Mouse (Mus musculus): ENCODE measurements around the gene Ankrd40. TPM values are rescaled to one million over a fixed set of nuclear protein-coding genes. Genes with fewer than 3 reads are reported as not detected.

Ankrd40 gene
- polyA plus RNA-seq (2012; rRNA removed): 160 and 165 TPM in 2 replicates

DNA sequence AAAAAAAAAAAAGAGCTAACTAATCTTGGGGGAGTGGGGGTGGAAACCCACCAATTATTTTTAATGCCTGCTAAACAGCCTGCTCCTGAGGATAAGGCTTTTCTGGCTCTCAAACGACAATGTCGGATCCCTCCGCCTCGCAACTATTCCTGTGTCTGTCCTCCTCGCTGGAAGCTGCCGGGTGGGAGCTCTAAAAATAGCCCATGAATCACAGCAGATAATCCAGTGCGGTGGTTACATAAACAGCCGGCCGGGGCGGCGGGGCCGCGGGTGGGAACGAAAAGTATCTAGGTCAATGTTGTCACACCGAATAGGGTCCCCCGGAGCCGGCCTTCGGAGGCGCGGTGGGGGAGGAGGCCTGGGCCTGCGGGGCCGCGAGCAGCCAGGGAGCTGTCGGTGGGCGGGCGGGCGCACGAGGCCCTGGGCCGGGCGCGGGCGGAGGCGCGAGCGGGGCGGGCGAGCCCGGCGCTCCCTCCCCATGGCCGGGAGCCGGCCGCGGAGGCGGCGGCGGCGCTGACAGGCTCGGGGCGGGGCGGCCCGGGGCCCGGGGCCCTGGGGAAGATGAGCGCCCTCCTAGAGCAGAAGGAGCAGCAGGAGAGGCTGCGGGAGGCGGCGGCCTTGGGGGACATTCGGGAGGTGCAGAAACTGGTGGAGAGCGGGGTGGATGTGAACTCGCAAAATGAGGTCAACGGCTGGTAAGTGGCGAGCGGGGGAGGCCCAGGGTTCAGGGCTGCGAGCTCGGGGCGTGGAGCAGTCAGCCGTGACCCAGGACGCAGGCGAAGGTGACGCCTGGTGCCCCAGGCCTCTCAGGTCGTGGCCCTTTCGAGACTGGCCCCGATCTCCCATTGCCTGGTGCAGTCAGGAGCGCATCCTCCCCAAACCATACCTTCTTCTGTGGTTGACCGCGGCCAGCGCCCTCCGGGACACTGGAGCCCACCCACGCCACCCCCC lies at the start of gene Ankrd40:
Ankrd40 (plus strand) TSS at position 309 of the 951 bp plus-strand sequence.
- Histone ChIP-seq H3K27ac (ENCODE audit: insufficient read depth, low read length) (peak within 1 kb of the TSS; percentile 98), H3K4me1 (ENCODE audit: control insufficient read depth, insufficient read depth, low read length) (peaks cover 16% of the 10 kb centered on the region), H3K4me3 (ENCODE audit: insufficient read depth, low read length) (peak within 1 kb of the TSS; percentile 93)
- TF ChIP-seq POLR2A (IDR thresholded peaks at IDR 0.05; ENCODE audit: extremely low read depth, insufficient read depth, low read length) (peak; percentile 92), CTCF (IDR thresholded peaks at IDR 0.05; ENCODE audit: extremely low read depth, insufficient read depth, low read length) (no peak)

DNA sequence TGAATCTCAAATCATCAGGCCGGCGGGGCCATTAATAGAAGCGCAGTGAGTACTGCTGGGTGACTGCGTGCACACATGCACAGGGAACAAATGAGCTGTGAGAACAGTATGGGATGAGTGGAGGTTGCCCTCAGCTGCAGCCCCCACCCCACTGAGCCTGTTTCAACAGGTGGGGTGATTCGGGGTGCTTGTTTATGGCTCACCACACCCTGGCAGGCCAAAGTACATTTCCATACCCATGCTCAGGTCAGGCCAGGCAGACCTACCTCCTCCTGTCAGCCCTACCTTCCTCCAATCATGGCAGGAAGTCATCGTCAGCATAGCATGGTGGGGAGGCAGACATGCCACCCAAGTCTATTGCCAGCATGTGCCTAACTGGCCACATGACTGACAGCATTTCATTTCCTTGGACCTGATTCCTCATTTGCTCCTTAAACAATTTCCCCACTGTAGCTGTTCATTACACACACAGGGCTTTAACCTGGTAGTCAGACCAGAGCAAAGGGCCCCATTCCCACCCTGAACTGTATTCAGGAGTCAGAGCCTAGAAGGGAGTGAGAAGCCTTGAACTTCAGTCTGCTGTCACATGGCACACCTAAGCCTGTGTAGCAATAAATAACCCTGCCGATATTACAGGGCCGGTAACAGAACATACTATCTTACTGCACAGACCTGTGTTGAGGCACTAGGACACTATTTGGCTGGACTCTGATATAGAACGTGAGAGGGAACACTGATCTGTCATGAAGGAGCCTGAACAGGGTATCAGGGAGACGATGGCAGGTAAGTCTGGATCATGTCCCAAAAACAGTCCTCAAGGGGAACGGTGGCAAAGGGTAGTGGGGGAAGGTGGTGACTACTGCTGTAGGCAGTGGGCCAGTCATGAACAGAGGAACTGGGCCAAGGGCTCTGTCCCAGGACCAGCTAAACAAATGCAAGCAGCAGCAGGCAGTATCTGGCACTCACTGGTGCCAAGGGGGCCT lies 46.3 kb upstream of the Ankrd40 start, which contains the start of gene Gm21885:
Gm21885 (plus strand) TSS at position 675 of the 983 bp plus-strand sequence.
- TF ChIP-seq POLR2A (IDR thresholded peaks at IDR 0.05; ENCODE audit: extremely low read depth, insufficient read depth, low read length) (peak; percentile 22; the same call in 1 of the 2 replicates), CTCF (IDR thresholded peaks at IDR 0.05; ENCODE audit: extremely low read depth, insufficient read depth, low read length) (no peak)
- Histone ChIP-seq H3K4me1 (ENCODE audit: control insufficient read depth, insufficient read depth, low read length) (no peaks in the 10 kb centered on the region), H3K27ac (ENCODE audit: insufficient read depth, low read length) (no peak within 1 kb of the TSS), H3K4me3 (ENCODE audit: insufficient read depth, low read length) (no peak within 1 kb of the TSS)

DNA sequence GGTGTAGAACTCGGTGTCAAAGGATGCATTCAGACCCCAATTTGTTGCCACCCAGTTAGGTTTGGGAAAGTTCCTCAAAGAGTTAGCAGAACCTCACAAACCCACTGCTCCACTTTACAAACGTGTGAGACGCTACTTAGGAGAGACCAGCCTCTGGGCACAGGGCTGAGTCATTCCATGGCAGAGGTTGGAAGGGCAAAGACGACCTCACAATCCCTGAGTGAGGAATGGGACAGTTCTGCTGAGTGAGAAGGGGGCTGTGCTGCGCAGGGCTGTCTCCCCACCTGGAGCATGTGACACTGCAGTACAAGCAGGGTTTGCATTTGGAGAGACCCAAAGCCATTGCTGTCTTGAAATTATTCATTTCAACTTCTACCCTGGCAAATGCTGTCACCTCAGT lies 45.5 kb upstream of the Ankrd40 start:
- Histone ChIP-seq H3K27ac (ENCODE audit: insufficient read depth, low read length) (no peak overlapping the region), H3K4me3 (ENCODE audit: insufficient read depth, low read length) (no peak overlapping the region), H3K4me1 (ENCODE audit: control insufficient read depth, insufficient read depth, low read length) (no peaks in the 10 kb centered on the region)
- no peak for TF ChIP-seq POLR2A (IDR thresholded peaks at IDR 0.05; ENCODE audit: extremely low read depth, insufficient read depth, low read length)
- TF ChIP-seq CTCF (IDR thresholded peaks at IDR 0.05; ENCODE audit: extremely low read depth, insufficient read depth, low read length): no peak

DNA sequence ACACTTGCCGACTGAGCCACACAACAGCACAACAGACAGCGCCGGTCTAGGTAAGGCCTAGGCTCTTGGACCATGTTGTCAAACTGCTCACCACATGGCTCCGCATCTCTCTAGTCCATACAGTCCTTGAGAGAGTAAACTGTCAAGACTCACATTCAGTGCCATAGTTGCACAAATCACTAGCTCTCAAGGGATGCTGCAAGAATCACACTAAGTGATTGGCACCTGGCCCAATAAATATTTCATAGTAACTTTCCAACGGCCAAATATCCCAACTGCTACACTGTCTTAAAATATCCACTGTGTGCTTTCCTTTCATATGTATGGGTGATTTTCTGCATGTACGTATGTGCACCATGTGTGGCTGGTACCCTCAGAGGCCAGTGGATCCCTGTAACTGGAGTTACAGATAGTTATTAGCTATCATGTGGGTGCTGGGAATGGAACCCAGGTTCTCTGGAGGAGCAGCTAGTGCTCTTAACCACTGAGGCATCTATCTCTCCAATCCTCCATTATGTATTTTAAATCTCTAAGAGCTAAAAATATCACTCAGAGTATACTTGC lies 44.2 kb upstream of the Ankrd40 start:
- H3K27ac ChIP-seq (ENCODE audit: insufficient read depth, low read length): no peak overlapping the region
- H3K4me3 ChIP-seq (ENCODE audit: insufficient read depth, low read length): no peak overlapping the region
- TF ChIP-seq POLR2A (IDR thresholded peaks at IDR 0.05; ENCODE audit: extremely low read depth, insufficient read depth, low read length) (no peak), CTCF (IDR thresholded peaks at IDR 0.05; ENCODE audit: extremely low read depth, insufficient read depth, low read length) (no peak)
- no peaks in the 10 kb centered on the region for H3K4me1 ChIP-seq (ENCODE audit: control insufficient read depth, insufficient read depth, low read length)

DNA sequence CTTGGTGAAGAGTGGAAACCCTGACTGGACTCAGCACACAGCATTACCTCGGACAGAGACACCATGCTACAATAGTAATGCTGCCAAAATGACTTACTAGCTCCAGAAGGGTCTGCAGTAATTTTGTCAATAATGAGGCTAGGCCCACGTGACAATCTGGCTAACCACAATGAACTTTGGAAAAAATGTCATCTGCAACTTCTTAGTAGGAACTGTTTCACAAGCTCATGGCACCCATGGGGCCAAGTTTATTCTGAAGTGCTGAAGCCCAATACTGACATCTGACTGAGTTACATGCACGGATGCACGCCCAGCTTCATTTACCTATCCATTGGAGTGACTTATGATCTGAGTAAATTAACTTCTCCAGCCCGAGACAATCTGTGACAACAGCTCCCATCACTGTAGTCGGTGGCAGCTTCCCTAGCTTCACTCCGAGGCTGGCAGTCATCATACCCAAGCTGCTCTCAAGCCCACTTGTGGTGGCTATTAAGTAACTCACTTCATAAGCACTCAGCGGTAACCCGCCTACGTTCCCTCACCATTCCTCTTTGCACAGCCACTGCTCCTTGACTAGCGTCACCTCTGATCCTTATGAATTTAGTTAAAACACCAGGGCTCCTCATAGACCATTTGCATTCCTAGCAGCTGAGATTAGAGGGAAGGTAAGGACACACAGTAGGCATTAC lies 41.8 kb upstream of the Ankrd40 start:
- no peak for TF ChIP-seq CTCF (IDR thresholded peaks at IDR 0.05; ENCODE audit: extremely low read depth, insufficient read depth, low read length)
- H3K4me1 ChIP-seq (ENCODE audit: control insufficient read depth, insufficient read depth, low read length): no peaks in the 10 kb centered on the region
- H3K4me3 ChIP-seq (ENCODE audit: insufficient read depth, low read length): no peak overlapping the region
- H3K27ac ChIP-seq (ENCODE audit: insufficient read depth, low read length): no peak overlapping the region

DNA sequence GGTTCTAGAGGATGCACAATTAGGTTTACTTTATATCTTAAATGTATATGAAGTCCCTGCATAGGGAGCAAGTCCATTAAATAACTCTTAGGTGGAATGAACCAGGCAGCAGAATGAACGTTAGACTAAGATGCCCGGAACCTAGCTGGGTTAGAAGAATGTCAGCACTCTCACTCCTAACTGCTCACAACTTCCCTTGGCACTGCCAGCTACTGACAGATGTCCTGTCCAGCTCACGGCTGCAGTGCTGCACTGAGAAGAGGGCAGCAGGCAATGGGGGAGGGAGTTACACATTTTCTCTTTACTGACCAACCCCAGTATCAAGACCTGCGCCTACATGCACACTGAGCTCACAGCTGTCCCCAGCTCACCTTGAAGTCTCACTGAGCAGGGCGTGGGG lies 40.7 kb upstream of the Ankrd40 start:
- no peak overlapping the region for H3K4me3 ChIP-seq (ENCODE audit: insufficient read depth, low read length)
- TF ChIP-seq CTCF (IDR thresholded peaks at IDR 0.05; ENCODE audit: extremely low read depth, insufficient read depth, low read length) (no peak), POLR2A (IDR thresholded peaks at IDR 0.05; ENCODE audit: extremely low read depth, insufficient read depth, low read length) (no peak)
- H3K27ac ChIP-seq (ENCODE audit: insufficient read depth, low read length): no peak overlapping the region
- H3K4me1 ChIP-seq (ENCODE audit: control insufficient read depth, insufficient read depth, low read length): no peaks in the 10 kb centered on the region

DNA sequence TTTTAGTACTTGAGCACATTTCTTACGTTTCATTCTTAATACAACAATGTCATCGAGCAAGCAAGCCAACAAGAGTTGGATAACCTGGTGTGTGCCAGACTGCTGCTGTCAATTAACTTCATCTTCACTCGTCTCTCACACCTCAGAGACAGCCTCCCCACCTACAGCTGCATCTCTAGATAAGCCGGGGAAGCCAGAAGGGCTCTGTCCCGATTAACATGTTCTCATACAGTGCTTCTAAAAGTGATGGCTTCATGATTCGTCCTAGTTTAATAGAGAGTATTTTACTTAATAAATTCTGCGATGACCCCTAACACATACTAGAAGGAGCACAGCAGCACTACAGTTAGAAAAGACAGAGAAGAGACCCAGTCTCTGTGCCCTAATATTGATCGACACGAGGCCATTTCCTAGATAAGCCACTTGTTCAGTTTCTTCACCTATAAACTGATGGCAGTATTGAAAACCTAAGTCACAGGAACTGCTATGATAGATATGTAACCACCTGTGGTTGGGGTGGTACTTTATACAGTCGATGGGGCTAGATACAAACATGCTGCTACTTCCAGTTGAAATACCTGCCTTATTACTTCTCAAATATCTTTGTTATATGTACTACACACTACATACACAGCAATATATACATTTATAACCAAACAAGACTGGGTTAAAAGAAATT lies 37.6 kb upstream of the Ankrd40 start:
- Histone ChIP-seq H3K4me3 (ENCODE audit: insufficient read depth, low read length) (no peak overlapping the region), H3K27ac (ENCODE audit: insufficient read depth, low read length) (no peak overlapping the region), H3K4me1 (ENCODE audit: control insufficient read depth, insufficient read depth, low read length) (no peaks in the 10 kb centered on the region)
- TF ChIP-seq CTCF (IDR thresholded peaks at IDR 0.05; ENCODE audit: extremely low read depth, insufficient read depth, low read length): no peak
- TF ChIP-seq POLR2A (IDR thresholded peaks at IDR 0.05; ENCODE audit: extremely low read depth, insufficient read depth, low read length): no peak
